Mouse (Mus musculus): Measurements from ENCODE around the gene Rbm39. TPM values are rescaled to one million over a fixed set of nuclear protein-coding genes. Genes with fewer than 3 reads are reported as not detected.

Rbm39 gene
- 1,000 to 10,000 TPM; 1,343 to 1,424 TPM for total RNA-seq (2023)

GRCm38 (mm10) chr2:156180094-156180821, at the start of gene Rbm39:
Gene Rbm39 (minus strand): TSS chr2:156180238.

GRCm38 (mm10) chr2:156196302-156197128, 16.5 kb upstream of the Rbm39 start, which contains the start of gene Phf20:
Gene Phf20 (plus strand): TSS chr2:156196466.

GRCm38 (mm10) chr2:156143953-156144724, 35.9 kb downstream of the Rbm39 start, which contains the start of the genes Romo1 and Nfs1:
Gene Romo1 (plus strand): TSS chr2:156144039.
Gene Nfs1 (minus strand): TSS chr2:156144186.

GRCm38 (mm10) chr2:156126992-156127391, 53.0 kb downstream of the Rbm39 start, which contains the start of gene Gm28036:
Gene Gm28036 (minus strand): TSS chr2:156127092.

GRCm38 (mm10) chr2:156111358-156112079, 68.5 kb downstream of the Rbm39 start, which contains the start of the genes Cpne1 and Rbm12:
Gene Cpne1 (minus strand): TSS chr2:156111965.
Gene Rbm12 (minus strand): TSS chr2:156111978.

Other genes starting within 250 kb of the Rbm39 start
- gene Uqcc1, start 249.9 kb downstream of the Rbm39 start, total RNA-seq (2023) = 10 to 100 TPM; 19.4 to 29.6 TPM
- not detected for gene Gm15557, start 239.5 kb downstream of the Rbm39 start, total RNA-seq (2023)
- not detected for gene Gdf5, start 234.9 kb downstream of the Rbm39 start, total RNA-seq (2023)
- gene Cep250, start 223.8 kb downstream of the Rbm39 start, total RNA-seq (2023) = 10 to 100 TPM; 52.9 to 56.1 TPM
- 1 to 10 TPM in 1 of 2 experiments, under 1 TPM in 1; 0.49 to 3.8 TPM for gene 6430550D23Rik, start 172.3 kb downstream of the Rbm39 start, total RNA-seq (2023)
- gene Ergic3, start 172.2 kb downstream of the Rbm39 start, total RNA-seq (2023) = 100 to 1,000 TPM; 100 to 112 TPM
- gene Fer1l4, start 127.3 kb downstream of the Rbm39 start, total RNA-seq (2023) = not detected
- 1 to 10 TPM in 1 of 2 experiments, under 1 TPM in 1; 0.55 to 1.2 TPM for gene Spag4, start 115.1 kb downstream of the Rbm39 start, total RNA-seq (2023)
- 10 to 100 TPM; 63.3 to 70.1 TPM for gene Cpne1, start 68.3 kb downstream of the Rbm39 start, total RNA-seq (2023)
- 10 to 100 TPM; 23.0 to 27.6 TPM for gene Rbm12, start 68.3 kb downstream of the Rbm39 start, total RNA-seq (2023)
- 10 to 100 TPM; 15.0 to 27.7 TPM for gene Gm28036, start 53.1 kb downstream of the Rbm39 start, total RNA-seq (2023)
- 10 to 100 TPM; 46.2 to 68.7 TPM for gene Romo1, start 36.2 kb downstream of the Rbm39 start, total RNA-seq (2023)
- gene Nfs1, start 36.1 kb downstream of the Rbm39 start, total RNA-seq (2023) = 10 to 100 TPM; 26.0 to 29.9 TPM
- gene Phf20, start 16.2 kb upstream of the Rbm39 start, total RNA-seq (2023) = 10 to 100 TPM; 33.1 to 51.1 TPM
- gene Cnbd2, start 132.1 kb upstream of the Rbm39 start, total RNA-seq (2023) = 1 to 10 TPM; 6.2 to 8.2 TPM
- 100 to 1,000 TPM; 169 to 172 TPM for gene Scand1, start 132.5 kb upstream of the Rbm39 start, total RNA-seq (2023)
- gene Epb41l1, start 240.7 kb upstream of the Rbm39 start, total RNA-seq (2023) = 1 to 10 TPM; 4.5 to 7.0 TPM